Mouse (Mus musculus) kidney, postnatal 25 days (tissue): ENCODE data around the gene Gm20431.
A peak's percentile ranks its signal among the peaks of the same experiment; 100 is the strongest.
"Not testable (repeated sequence)": the region's sequence is repeated elsewhere in the genome, so short reads cannot be mapped to it uniquely, and the experiment has no call there.

Experiments used
- DNase-seq, 2 experiments: peaks; one replicate each; pipeline ENCODE4 v3.0.0; 2021; ENCODE audit warnings: mixed read lengths in 2 of 2

The Gm20431 gene

GRCm38 (mm10) chr2:167630421-167630820, 30.9 kb downstream of the Gm20431 start:
- no peak for DNase-seq

DNA sequence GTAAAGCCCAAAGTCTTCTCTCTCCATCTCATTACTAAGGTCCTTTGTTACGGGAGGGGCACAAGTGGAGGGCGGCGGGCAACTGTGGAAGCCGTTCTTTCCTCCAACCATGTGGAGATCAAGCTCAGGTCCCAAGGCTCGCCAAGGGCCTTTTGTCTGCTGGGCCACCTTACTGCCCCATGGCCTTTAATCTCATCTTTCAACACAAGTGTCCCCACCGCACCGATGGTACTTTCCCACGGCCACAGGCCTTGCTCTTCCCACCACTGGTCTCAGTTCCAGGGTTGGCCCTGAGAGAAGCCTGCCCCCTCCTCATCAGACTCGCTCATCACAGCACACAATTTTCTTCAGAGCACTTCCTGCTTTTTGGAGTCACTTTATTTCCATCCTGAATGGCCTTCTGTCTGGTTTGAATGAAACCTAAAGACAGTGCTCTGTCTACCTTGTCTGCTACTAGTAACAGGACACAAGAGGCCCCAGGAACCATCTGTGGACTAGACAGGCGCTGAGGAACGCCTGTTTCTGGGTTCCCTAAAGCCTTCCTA, 31.6 kb downstream of the Gm20431 start:
- DNase-seq = no peak

- peak; percentile 71 to 72 for DNase-seq
These were observed 32.4 kb downstream of the Gm20431 start for GRCm38 (mm10) chr2:167628872-167629271.

GRCm38 (mm10) chr2:167627019-167627418, 34.3 kb downstream of the Gm20431 start:
- DNase-seq = no peak

DNA sequence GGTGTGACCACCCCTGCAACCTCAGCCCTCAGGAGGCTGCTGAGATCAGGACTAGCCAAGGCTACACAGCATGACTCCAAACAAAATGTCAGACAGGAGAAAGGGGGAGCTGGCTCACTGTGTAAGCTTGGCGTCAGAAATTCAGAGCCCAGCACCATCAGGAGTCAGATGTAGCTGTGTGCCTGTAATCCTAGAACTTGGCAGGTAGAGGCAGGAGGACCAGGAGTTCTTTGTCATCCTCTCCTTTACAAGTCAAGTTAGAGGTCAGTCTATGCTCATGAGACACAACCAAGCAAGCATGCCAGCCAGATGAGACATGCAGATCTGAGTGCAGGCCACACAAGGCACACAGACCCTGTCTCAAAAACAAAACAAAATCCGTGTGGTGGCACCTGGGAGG, 35.6 kb downstream of the Gm20431 start:
- no peak for DNase-seq

DNA sequence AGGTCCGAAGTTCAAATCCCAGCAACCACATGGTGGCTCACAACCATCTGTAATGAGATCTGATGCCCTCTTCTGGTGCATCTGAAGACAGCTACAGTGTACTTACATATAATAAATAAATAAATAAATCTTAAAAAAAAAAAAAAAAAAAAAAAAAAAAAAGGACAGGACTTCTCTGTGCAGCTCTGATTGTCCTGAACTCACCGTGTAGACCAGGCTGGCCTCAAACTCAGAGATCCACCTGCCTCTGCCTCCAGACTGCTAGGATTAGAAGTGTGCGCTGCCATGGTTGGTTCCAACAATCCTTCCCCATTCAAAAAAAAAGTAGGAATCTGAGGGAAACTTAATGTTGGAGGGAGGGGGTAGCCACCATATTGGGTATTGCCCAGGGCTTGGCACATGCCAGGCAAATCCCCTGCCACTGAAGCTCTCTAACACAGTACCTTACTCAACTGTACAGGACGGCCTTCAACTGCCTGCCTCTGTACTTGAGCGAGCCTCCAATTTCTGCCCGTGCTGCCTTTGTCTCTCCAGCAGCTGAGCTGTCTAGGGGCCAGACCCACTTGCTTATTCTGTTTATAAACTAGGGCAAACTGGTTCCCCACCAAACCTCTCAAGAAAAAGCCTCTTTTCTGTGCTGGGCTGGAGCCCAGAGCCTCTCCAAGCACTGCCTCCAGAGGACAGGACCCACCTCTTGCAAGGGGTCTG, 36.8 kb downstream of the Gm20431 start:
- DNase-seq = no peak

DNA sequence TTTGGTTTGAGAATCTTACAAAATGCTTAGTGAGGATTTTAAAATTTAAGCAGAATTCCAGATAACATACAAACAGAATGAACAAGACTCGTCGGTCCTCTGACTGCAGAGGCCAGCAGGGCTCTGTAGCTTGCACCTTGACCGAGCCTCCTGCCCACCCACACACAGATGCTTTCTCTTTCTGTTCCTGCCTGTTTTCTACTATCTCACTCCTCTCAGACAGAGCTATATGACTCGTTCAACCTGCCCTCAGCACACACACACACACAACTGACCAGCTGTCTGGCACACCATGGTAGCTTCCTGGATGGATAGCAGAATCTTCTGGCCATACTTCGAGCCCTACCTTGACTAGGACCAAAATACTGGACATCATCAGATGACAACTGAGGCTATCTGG, 38.3 kb downstream of the Gm20431 start:
- DNase-seq = no peak

DNA sequence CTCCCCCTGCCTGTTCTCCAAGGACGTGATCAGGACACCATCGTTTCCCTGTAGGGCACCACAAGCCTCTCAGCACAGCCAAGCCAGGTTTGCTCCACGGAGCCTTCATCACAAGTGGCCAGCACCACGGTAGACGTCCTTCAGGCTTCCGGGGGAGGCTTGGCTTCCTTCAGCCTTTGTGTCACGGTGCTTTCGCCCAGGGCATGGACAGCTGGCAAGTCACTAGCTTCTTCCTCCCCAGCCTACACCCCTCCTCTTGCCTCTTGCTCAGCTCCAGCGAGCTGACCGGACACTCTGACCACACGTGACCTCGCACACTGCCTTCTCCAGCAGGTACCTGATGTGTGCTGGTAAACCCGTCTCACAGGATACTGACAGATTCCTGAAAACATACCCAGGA, 38.9 kb downstream of the Gm20431 start:
- DNase-seq = peak; percentile 54 to 83

- no peak for DNase-seq
These were observed 39.8 kb downstream of the Gm20431 start for GRCm38 (mm10) chr2:167621255-167622087.

DNA sequence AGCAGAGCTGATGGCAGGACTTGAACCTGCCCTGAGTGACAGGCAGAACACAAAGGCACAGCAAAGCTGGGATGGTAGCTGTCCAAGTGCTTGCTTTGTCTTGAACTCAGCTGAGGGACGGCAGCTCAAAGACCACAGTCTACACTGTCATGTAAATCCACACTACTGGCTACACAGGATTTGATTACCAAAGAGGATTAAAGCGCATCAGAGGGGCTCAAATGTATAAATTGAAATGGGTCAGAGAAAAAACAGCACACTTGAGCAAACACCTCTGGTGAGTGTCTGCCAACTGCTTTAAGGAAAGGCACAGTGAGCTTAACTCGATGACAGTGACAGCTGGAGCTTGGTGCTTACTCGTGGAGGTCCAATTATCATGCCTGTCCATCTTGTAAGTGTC, 43.8 kb downstream of the Gm20431 start:
- DNase-seq = no peak

GRCm38 (mm10) chr2:167617034-167617433, 44.3 kb downstream of the Gm20431 start:
- no peak for DNase-seq

GRCm38 (mm10) chr2:167613335-167613734, 48.0 kb downstream of the Gm20431 start:
- DNase-seq = not testable (repeated sequence)

- no peak for DNase-seq
These were observed 49.2 kb downstream of the Gm20431 start for GRCm38 (mm10) chr2:167612122-167612521.

DNA sequence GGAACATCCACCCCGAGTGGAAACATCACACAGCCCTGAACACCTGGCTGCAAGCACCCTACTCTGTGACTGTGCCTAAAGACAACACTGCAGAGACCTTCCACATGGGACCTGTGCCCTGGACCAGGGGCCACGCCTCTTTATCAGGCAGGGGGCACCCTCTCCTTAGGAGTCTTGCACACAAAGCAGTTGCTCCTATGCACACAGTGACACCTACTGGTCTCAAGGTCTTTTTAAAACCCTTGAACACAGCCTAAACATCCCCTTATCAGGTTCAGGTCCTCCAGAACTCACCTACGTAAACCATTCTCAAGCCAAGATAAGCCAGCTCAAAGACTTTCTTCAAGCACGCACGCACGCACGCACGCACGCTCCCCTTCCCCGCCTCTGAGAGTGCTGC, 50.0 kb downstream of the Gm20431 start:
- DNase-seq = no peak

- no peak for DNase-seq
These were observed 54.6 kb downstream of the Gm20431 start for GRCm38 (mm10) chr2:167606745-167607123.

DNA sequence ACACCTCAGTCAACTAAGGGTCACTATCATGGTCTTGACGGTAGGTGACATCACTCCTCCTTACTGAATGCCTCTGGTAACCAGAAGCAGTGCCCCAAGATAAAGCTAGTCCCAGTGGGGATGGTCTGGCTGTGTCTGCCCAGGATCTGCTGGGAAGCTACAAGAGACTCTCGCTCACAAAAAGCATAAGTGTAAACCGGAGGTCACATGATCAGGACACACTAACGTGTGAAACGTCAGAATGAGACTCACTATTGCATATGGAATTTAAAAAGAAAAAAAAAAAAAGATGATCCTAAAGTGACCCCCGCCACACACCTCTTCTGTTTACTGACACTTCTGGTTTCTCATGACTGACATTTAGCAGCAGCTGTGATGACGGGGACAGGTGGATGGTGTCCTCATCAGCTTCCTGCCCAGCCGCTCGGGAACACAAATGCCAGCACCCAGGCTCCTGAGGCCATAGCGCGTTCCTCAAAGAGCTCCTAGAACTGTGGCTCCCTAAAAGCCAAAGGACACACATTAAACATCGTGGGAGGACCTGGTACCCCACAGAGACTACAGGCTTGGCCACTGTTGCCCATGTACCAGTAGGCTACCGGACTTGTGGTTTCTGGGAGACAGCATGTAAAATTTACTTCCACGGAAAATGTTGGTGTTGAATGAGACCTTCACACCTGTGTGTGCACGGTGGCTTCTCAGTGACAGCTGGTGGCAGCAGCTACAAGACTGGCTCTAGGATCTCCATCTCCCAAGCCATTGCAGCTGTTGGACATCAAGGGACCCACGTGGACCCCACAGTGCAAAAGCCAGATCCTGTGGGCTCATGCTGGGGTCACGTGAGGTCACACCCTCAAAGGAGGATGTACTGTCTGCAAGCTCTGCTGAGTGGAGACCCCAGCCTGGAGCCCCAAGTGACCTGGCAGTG, 55.2 kb downstream of the Gm20431 start:
- no peak for DNase-seq

- peak; percentile 92 to 97 for DNase-seq
These were observed 56.0 kb downstream of the Gm20431 start for GRCm38 (mm10) chr2:167605178-167605794.

GRCm38 (mm10) chr2:167602978-167603377, 58.3 kb downstream of the Gm20431 start:
- DNase-seq = peak in 1 of 2 experiments; percentile 42

- DNase-seq = no peak
These were observed 58.9 kb downstream of the Gm20431 start for GRCm38 (mm10) chr2:167602364-167602763.

GRCm38 (mm10) chr2:167600481-167600995, 60.8 kb downstream of the Gm20431 start:
- no peak for DNase-seq

DNA sequence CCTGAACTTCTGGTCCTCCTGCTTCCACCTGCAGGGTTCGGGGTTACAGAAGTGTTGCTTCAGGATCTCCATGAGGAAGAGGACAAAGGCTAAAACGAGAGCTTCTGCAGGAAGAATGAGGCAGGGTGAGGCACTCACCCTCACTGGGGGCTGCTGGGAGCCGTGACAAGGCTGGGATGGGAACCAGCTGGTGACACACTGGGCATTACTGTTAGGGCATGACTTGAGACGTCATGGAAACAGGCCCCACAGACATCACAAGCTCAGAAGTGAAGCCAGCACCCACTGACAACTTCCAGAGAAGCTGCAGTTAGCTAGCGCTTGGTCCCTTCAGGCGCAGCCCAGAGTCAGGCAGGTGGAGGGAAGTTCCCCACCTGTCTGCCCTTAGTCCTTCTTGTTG, 61.4 kb downstream of the Gm20431 start:
- no peak for DNase-seq

DNA sequence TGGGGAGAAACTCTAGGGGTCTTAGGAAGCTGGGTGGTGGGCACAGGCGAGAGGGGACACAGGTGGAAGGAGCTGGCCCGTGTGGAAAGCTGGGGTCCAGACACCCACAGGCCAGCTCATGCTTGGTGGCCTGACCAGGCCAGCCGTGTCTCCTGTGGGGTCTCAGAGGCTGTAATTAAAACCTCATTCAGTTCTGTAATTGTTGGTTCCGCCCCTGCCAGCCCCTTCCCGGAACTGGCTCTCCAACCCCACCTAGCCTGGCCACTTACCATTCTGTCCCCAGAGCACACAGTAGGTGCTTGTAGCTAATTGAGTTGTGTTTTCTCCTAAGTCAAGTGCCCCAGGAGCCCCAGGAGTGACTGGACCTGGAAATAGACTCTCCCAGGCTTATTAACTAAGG, 62.1 kb downstream of the Gm20431 start:
- no peak for DNase-seq
